Mouse (Mus musculus) cerebellum, adult 9-11 months (tissue): ENCODE measurements around the gene Rin2.
A peak's percentile ranks its signal among the peaks of the same experiment; 100 is the strongest.
"Not testable (repeated sequence)": the region's sequence is repeated elsewhere in the genome, so short reads cannot be mapped to it uniquely, and the experiment has no call there.

Source experiments
- DNase-seq: peaks from one replicate; pipeline ENCODE4 v3.0.0; 2022

Gene Rin2

DNA sequence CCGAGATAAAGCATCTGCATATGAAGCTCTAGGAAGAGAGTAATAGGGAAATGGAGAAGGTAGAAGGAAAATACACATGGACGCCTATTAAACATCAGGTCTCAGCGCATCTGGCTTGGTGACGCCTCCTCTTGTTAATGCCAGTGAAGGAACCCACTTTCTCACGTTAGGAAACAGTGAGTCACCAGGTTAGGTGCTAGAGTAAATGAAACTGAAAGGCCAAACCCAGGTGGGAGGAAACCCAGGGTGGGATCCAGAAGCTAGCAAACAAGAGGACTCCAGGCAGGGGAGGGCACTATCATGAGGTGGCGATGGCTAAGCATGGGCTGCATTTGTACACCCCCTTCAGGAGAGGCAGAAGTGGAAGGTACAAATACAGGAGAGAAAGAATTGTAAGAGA is 230.1 kb downstream of the Rin2 start:
- peak; percentile 11 for DNase-seq

DNA sequence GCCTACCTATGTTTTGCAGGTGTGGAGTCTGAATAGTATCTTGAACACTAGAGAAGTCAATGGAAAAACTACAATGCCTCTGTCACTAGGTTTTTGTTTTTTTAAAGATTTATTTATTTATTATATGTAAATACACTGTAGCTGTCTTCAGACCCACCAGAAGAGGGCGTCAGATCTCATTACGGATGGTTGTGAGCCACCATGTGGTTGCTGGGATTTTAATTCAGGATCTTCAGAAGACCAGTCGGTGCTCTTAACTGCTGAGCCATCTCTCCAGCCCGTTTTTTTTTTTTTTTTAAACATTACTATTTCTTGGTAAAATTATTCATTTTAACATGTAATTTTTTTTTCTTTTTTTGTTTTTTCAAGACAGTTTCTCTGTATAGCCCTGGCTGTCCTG is 230.9 kb downstream of the Rin2 start:
- DNase-seq = not testable (repeated sequence)

DNA sequence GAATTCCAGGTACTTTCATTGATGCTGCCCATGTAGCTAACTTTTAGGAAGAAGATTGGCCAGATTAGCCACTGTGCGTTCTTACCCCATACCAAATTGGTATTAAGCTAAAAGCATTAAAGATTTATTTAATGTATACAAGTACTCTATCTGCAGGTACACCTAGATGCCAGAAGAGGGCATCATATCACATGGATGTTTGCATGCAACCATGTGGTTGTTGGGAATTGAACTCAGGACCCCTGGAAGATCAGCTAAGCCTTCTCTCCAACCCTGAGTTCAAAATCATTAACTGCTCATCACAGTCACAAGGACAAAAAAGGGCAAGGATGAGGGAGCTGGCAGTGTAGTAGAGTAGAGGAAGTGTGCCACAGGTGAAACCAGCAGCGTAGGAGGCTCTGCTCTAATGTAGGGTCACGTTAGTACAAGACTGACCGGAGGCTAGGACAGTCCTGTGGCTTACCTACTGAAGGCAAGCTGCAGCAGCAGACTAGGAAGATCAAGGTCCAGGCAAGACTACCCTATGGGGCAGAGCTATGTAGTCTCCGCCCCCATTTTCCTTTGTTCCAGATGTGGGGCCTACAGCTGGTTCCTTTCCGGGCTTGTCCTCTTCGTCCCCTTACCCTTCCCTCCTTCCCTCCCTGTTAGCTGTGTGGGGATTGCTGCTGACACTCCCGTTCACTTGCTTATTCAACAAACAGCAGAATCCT is 246.1 kb downstream of the Rin2 start:
- DNase-seq = no peak

DNA sequence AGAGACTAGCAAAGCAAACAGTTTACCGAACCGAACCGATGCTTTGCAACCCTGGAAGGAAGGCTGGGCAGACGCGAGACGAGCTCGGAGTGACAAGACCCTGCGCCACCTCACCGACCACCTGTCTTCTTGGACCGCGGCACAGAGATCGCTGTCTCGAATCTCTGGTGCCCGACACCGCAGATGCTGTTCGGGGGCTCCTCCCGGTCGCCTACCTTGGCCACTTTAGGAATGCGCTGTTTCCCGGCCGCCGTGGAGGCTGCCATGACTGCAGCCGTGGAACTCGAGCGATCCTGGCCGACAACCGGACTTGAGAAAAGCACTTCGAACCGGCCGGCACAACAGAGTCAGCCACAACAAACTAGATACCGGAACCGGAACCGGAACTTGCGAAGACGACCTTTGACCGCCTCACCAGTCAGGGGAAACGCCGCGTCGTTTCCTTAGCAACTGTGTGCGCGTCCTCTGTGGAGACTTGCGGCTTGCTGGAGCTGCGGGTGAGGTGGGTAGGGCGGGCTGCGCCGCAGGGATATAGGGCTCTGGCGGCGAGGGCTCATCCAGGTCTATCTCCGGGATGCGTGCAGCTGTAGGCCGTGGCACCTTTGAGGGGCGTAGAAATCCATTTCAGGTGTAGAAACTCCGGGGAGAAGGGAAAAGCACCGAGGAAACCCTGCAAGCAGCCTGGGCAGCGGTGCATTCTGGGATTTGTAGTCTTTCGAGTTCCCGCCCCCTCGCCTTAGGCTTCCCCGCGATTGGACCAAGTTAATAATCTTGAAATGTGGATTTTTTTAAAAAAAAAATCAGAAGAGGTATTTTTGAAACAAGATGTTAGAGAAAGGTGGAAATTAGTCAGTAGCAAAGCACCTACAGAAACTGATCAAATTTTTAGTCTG is 259.6 kb downstream of the Rin2 start, which contains the start of the genes Cfap61 and Crnkl1:
TSS of gene Cfap61 (plus strand) at position 446 of the 893 bp plus-strand sequence.
TSS of gene Crnkl1 (minus strand) at position 676 of the 893 bp plus-strand sequence.
- DNase-seq = peak; percentile 95

DNA sequence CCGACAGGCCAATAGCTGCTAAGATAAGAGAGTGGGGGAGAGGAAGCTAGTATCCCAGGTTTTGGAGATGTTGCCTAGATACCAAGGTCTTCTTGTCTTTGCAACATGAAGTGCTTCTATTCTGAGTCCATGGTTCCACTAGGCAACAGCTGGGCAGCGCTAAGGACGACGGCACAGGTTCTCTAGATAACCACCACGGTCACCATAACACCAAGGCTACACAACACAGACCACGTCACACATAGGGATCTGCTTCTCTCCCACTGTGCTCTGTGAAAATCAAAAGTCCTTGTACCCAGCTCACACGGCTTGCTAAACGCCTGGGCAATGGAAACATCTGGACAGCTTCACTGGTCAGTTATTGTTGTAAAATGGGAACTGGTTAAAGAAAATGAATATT is 262.0 kb downstream of the Rin2 start:
- DNase-seq = no peak
